Mouse (Mus musculus): Measurements from ENCODE around the gene Fbxl4. TPM values are rescaled to one million over a fixed set of nuclear protein-coding genes. Genes with fewer than 3 reads are reported as not detected.

Gene Fbxl4
- polyA plus RNA-seq, 1 experiment from 2014 or later, result 18.4 TPM

- H3K4me1 ChIP-seq (replicated peaks; ENCODE audit: control insufficient read depth, insufficient read depth, low read length), result peaks cover 40% of the 10 kb centered on the region
- no peaks in the 10 kb centered on the region for H3K9me3 ChIP-seq (ENCODE audit: control insufficient read depth, low read length)
- WGBS, result 4% methylated on average over 1 of the region's 1 CpGs
- ATAC-seq (ENCODE audit: low FRiP score) (no peak), DNase-seq (ENCODE audit: low spot score) (no peak)
- H3K27ac ChIP-seq, result peak overlapping the region; percentile 89
- H3K27me3 ChIP-seq (ENCODE audit: control insufficient read depth, insufficient read depth, low read length), result no peaks in the 10 kb centered on the region
- peak overlapping the region; percentile 79 for H3K4me2 ChIP-seq (replicated peaks)
- peak overlapping the region; percentile 91 for H3K4me3 ChIP-seq (replicated peaks; ENCODE audit: low read length)
- peak overlapping the region; percentile 66 for H3K9ac ChIP-seq
- H3K36me3 ChIP-seq (replicated peaks; ENCODE audit: control insufficient read depth, insufficient read depth), result no peaks in the 10 kb centered on the region
Measured at GRCm38 (mm10) chr4:22480858-22481205, 123.5 kb downstream of the Fbxl4 start.

- H3K9me3 ChIP-seq (ENCODE audit: control insufficient read depth, low read length), result no peaks in the 10 kb centered on the region
- no peaks in the 10 kb centered on the region for H3K27me3 ChIP-seq (ENCODE audit: control insufficient read depth, insufficient read depth, low read length)
- no peak for ATAC-seq (ENCODE audit: low FRiP score)
- no peak for DNase-seq (ENCODE audit: low spot score)
- H3K36me3 ChIP-seq (replicated peaks; ENCODE audit: control insufficient read depth, insufficient read depth), result no peaks in the 10 kb centered on the region
- H3K4me3 ChIP-seq (replicated peaks; ENCODE audit: low read length), result peak overlapping the region; percentile 91
- WGBS, result 23% methylated on average over 2 of the region's 2 CpGs
- H3K4me1 ChIP-seq (replicated peaks; ENCODE audit: control insufficient read depth, insufficient read depth, low read length), result peaks cover 40% of the 10 kb centered on the region
- peak overlapping the region; percentile 89; the same call in 1 of the 2 replicates for H3K27ac ChIP-seq
- H3K9ac ChIP-seq, result peak overlapping the region; percentile 66
- H3K4me2 ChIP-seq (replicated peaks), result peak overlapping the region; percentile 79
Measured at GRCm38 (mm10) chr4:22482118-22482517, 124.8 kb downstream of the Fbxl4 start.

- 6% methylated on average over 7 of the region's 7 CpGs for WGBS
- Histone ChIP-seq H3K4me2 (replicated peaks) (peak overlapping the region; percentile 79), H3K27ac (peak overlapping the region; percentile 67), H3K27me3 (ENCODE audit: control insufficient read depth, insufficient read depth, low read length) (no peaks in the 10 kb centered on the region), H3K36me3 (replicated peaks; ENCODE audit: control insufficient read depth, insufficient read depth) (no peaks in the 10 kb centered on the region), H3K9ac (peak overlapping the region; percentile 66), H3K9me3 (ENCODE audit: control insufficient read depth, low read length) (no peaks in the 10 kb centered on the region), H3K4me1 (replicated peaks; ENCODE audit: control insufficient read depth, insufficient read depth, low read length) (peaks cover 40% of the 10 kb centered on the region), H3K4me3 (replicated peaks; ENCODE audit: low read length) (peak overlapping the region; percentile 91)
- DNase-seq (ENCODE audit: low spot score) (peak; percentile 72), ATAC-seq (ENCODE audit: low FRiP score) (no peak)
Measured at GRCm38 (mm10) chr4:22482756-22483280, 125.5 kb downstream of the Fbxl4 start.

- Histone ChIP-seq H3K27me3 (ENCODE audit: control insufficient read depth, insufficient read depth, low read length) (no peaks in the 10 kb centered on the region), H3K4me1 (replicated peaks; ENCODE audit: control insufficient read depth, insufficient read depth, low read length) (peaks cover 37% of the 10 kb centered on the region), H3K4me3 (replicated peaks; ENCODE audit: low read length) (peak overlapping the region; percentile 91), H3K9ac (peak overlapping the region; percentile 66), H3K36me3 (replicated peaks; ENCODE audit: control insufficient read depth, insufficient read depth) (no peaks in the 10 kb centered on the region), H3K27ac (peak overlapping the region; percentile 67), H3K4me2 (replicated peaks) (peak overlapping the region; percentile 79), H3K9me3 (ENCODE audit: control insufficient read depth, low read length) (no peaks in the 10 kb centered on the region)
- ATAC-seq (ENCODE audit: low FRiP score) (no peak), DNase-seq (ENCODE audit: low spot score) (no peak)
- WGBS, result 13% methylated on average over 2 of the region's 2 CpGs
Measured at GRCm38 (mm10) chr4:22483548-22483947, 126.2 kb downstream of the Fbxl4 start.

Other genes starting within 250 kb of the Fbxl4 start
- gene Pou3f2, start 130.8 kb downstream of the Fbxl4 start, polyA plus RNA-seq (2014; fragmentation: Nextera tagmentation; extraction: Ambion mirVana), result 17.9 and 20.5 TPM in 2 replicates

All from hindbrain, embryonic 14.5 days (tissue).